ENCODE assay signal across 18 mouse cellular contexts in the genomic region with DNA sequence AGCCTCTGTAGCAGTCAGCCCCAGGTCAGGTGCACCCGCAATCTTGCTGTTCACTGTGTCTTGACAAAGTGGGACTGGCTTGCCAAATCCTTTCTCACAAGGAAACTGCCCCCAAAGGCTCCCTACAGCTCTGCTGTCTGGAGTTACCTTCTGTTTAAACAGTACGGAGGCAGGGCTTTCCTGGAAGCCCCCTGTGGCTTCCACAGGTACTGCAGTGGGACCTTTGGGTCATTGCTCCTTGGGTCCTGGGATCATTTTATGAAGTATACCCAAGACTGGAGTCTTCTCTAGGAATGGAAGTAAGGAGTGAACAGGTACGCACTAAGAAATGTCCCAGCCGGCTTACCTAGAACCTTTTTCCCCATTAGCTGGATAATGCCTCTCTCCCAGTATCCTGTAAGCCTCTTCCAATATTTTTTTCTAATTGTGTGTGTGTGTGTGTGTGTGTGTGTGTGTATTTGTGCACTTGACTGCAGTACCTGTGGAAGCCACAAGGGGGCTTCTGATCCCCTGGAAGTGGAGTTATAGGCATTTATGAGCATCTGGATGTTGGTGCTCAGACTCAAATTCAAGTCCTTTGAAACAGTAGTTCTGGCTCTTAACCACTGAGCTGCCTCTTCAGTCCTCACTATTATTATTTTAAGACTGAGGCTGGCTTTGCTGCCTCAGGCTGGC. TPM values are rescaled to one million over a fixed set of nuclear protein-coding genes. Genes with fewer than 3 reads are reported as not detected.
DNase-seq lines count a peak whose midpoint lies in the region; ATAC-seq lines count a peak whose summit lies in the region.
"Had no signal": no experiment of that assay in that cellular context is flagged by ENCODE, and none has a peak within 500 bp of the region (broad histone marks: within the 10 kb centered on the region; RNA-seq: fewer than 3 reads in every experiment).

No protein-coding gene starts in this region.

- 86% methylated on average over 4 of the region's 4 CpGs for WGBS in kidney, embryonic 16.5 days

- H3K27me3 ChIP-seq in kidney, embryonic 16.5 days (ENCODE audit: insufficient read depth, low read length) = no peaks in the 10 kb centered on the region

- H3K9ac ChIP-seq in kidney, embryonic 16.5 days (replicated peaks; ENCODE audit: low read length) = no peak overlapping the region
- H3K9ac ChIP-seq: embryonic facial prominence, embryonic 13.5 days; liver, embryonic 15.5 days; neural tube, embryonic 13.5 days had no signal

- H3K4me3 ChIP-seq in kidney, embryonic 16.5 days (ENCODE audit: low read length) = no peak overlapping the region
- H3K4me3 ChIP-seq: embryonic facial prominence, embryonic 13.5 days; liver, embryonic 15.5 days; neural tube, embryonic 13.5 days had no signal

- no peak overlapping the region for H3K27ac ChIP-seq in kidney, embryonic 16.5 days (ENCODE audit: low read length)
- H3K27ac ChIP-seq: embryonic facial prominence, embryonic 13.5 days; liver, embryonic 15.5 days; neural tube, embryonic 13.5 days had no signal

- DNase-seq in kidney, postnatal 4 days = peak; percentile 24 to 31
- DNase-seq in A20 (ENCODE audit: low read depth, low spot score) = peak; percentile 26
- DNase-seq in B cell, adult 2 months = peak; percentile 11
- DNase-seq in c-Kit-negative CD71-positive TER-119-positive erythroid progenitor cells, embryonic 14.5 days (ENCODE audit: low read depth, low spot score) = peak; percentile 20
- no peak for DNase-seq in cerebellum, postnatal 25 days
- DNase-seq: adrenal gland, adult 2 months; cerebellum, postnatal 36 days; heart, adult 18-20 months; kidney, postnatal 10 days; left cerebral cortex, postnatal 4 days; midbrain, embryonic 14.5 days; right cerebral cortex, adult 18-20 months; thymus, adult 18-20 months had no signal

- no peak for ATAC-seq in kidney, embryonic 16.5 days (ENCODE audit: low FRiP score, low TSS enrichment)
- ATAC-seq in monocyte, adult 5-6 weeks (replicated peaks; ENCODE audit: insufficient number of reproducible peaks, low FRiP score, low TSS enrichment, poor library complexity, severe bottlenecking) = no peak

- peaks cover 21% of the 10 kb centered on the region for H3K4me1 ChIP-seq in kidney, embryonic 16.5 days (ENCODE audit: insufficient read depth, low read length)
- H3K4me1 ChIP-seq: liver, embryonic 15.5 days had no signal

- H3K36me3 ChIP-seq in kidney, embryonic 16.5 days (ENCODE audit: insufficient read depth, low read length) = no peaks in the 10 kb centered on the region
- H3K36me3 ChIP-seq: embryonic facial prominence, embryonic 13.5 days; liver, embryonic 15.5 days; neural tube, embryonic 13.5 days had no signal

- H3K9me3 ChIP-seq in kidney, embryonic 16.5 days (ENCODE audit: low read length) = peaks cover 4% of the 10 kb centered on the region; the same call in 1 of the 2 replicates
- H3K9me3 ChIP-seq: embryonic facial prominence, embryonic 13.5 days; liver, embryonic 15.5 days; neural tube, embryonic 13.5 days had no signal

- no peak overlapping the region for H3K4me2 ChIP-seq in kidney, embryonic 16.5 days (replicated peaks; ENCODE audit: low read depth, low read length)
- H3K4me2 ChIP-seq: embryonic facial prominence, embryonic 13.5 days; liver, embryonic 15.5 days; neural tube, embryonic 13.5 days had no signal

RNA-seq across cellular contexts. Expression of gene Fbln7, which starts 28.0 kb away (rescaled TPM):
- 8.1 TPM in 2 replicates for polyA plus RNA-seq in kidney, embryonic 16.5 days (2015; fragmentation: Nextera tagmentation; extraction: Ambion mirVana)
- not detected in 3 replicates for total RNA-seq in monocyte, adult 5-6 weeks (2017)

RNA-seq across cellular contexts. Expression of gene Zc3h8, which starts 53.1 kb away (rescaled TPM):
- 7.9 and 8.2 TPM in 2 replicates for polyA plus RNA-seq in kidney, embryonic 16.5 days (2015; fragmentation: Nextera tagmentation; extraction: Ambion mirVana)
- total RNA-seq in monocyte, adult 5-6 weeks (2017) = 5.2 to 11.2 TPM (median 8.0 TPM) in 3 replicates

Comparison
In these comparisons a context has a peak if more than half of its experiments do, and no peak if none do; other contexts are left out.
1. DNase-seq: peak in kidney, postnatal 4 days (2 of 2), A20 (single experiment), B cell, adult 2 months (2 of 2) and c-Kit-negative CD71-positive TER-119-positive erythroid progenitor cells, embryonic 14.5 days (single experiment); none in cerebellum, postnatal 25 days (0 of 2).